Mouse (Mus musculus): ENCODE data around the gene Loxl1. TPM values are rescaled to one million over a fixed set of nuclear protein-coding genes. Genes with fewer than 3 reads are reported as not detected.

The Loxl1 gene
- polyA plus RNA-seq (2015; fragmentation: Nextera tagmentation; extraction: Ambion mirVana): 32.7 and 36.6 TPM in 2 replicates

GRCm38 (mm10) chr9:58312944-58313359, at the start of gene Loxl1:
Gene Loxl1, minus strand, starts transcription at chr9:58313186.
- peak within 1 kb of the TSS; percentile 88 for H3K4me2 ChIP-seq (replicated peaks; ENCODE audit: low read depth, low read length)
- peak within 1 kb of the TSS; percentile 76 for H3K9ac ChIP-seq (replicated peaks; ENCODE audit: low read length)
- ATAC-seq (ENCODE audit: low FRiP score, low TSS enrichment): peak; percentile 72
- H3K4me1 ChIP-seq (ENCODE audit: insufficient read depth, low read length): peaks cover 55% of the 10 kb centered on the region
- peak within 1 kb of the TSS; percentile 57 for H3K4me3 ChIP-seq (ENCODE audit: low read length)
- no peaks in the 10 kb centered on the region for H3K27me3 ChIP-seq (ENCODE audit: insufficient read depth, low read length)
- peak within 1 kb of the TSS; percentile 87 for H3K27ac ChIP-seq (ENCODE audit: low read length)
- no peaks in the 10 kb centered on the region for H3K36me3 ChIP-seq (ENCODE audit: insufficient read depth, low read length)
- H3K9me3 ChIP-seq (ENCODE audit: low read length): no peaks in the 10 kb centered on the region
- 0% methylated on average over 21 of the region's 21 CpGs for WGBS

- H3K27ac ChIP-seq (ENCODE audit: low read length): no peak overlapping the region
- H3K36me3 ChIP-seq (ENCODE audit: insufficient read depth, low read length): no peaks in the 10 kb centered on the region
- H3K4me1 ChIP-seq (ENCODE audit: insufficient read depth, low read length): no peaks in the 10 kb centered on the region
- H3K27me3 ChIP-seq (ENCODE audit: insufficient read depth, low read length): no peaks in the 10 kb centered on the region
- no peak overlapping the region for H3K9ac ChIP-seq (replicated peaks; ENCODE audit: low read length)
- no peak for ATAC-seq (ENCODE audit: low FRiP score, low TSS enrichment)
- H3K4me3 ChIP-seq (ENCODE audit: low read length): no peak overlapping the region
- H3K4me2 ChIP-seq (replicated peaks; ENCODE audit: low read depth, low read length): no peak overlapping the region
- no peaks in the 10 kb centered on the region for H3K9me3 ChIP-seq (ENCODE audit: low read length)
- WGBS: 76% methylated on average over 7 of the region's 7 CpGs
Observed at GRCm38 (mm10) chr9:58361956-58362355, 49.0 kb upstream of the Loxl1 start.

- no peaks in the 10 kb centered on the region for H3K9me3 ChIP-seq (ENCODE audit: low read length)
- 80% methylated on average over 1 of the region's 1 CpGs for WGBS
- no peak for ATAC-seq (ENCODE audit: low FRiP score, low TSS enrichment)
- H3K4me1 ChIP-seq (ENCODE audit: insufficient read depth, low read length): no peaks in the 10 kb centered on the region
- H3K4me3 ChIP-seq (ENCODE audit: low read length): no peak overlapping the region
- H3K27ac ChIP-seq (ENCODE audit: low read length): no peak overlapping the region
- H3K36me3 ChIP-seq (ENCODE audit: insufficient read depth, low read length): no peaks in the 10 kb centered on the region
- no peak overlapping the region for H3K4me2 ChIP-seq (replicated peaks; ENCODE audit: low read depth, low read length)
- no peak overlapping the region for H3K9ac ChIP-seq (replicated peaks; ENCODE audit: low read length)
- no peaks in the 10 kb centered on the region for H3K27me3 ChIP-seq (ENCODE audit: insufficient read depth, low read length)
Observed at GRCm38 (mm10) chr9:58361373-58361772, 48.4 kb upstream of the Loxl1 start.

GRCm38 (mm10) chr9:58355262-58356050, 42.5 kb upstream of the Loxl1 start:
- Histone ChIP-seq H3K9ac (replicated peaks; ENCODE audit: low read length) (no peak overlapping the region), H3K4me1 (ENCODE audit: insufficient read depth, low read length) (no peaks in the 10 kb centered on the region), H3K27ac (ENCODE audit: low read length) (no peak overlapping the region), H3K27me3 (ENCODE audit: insufficient read depth, low read length) (no peaks in the 10 kb centered on the region), H3K9me3 (ENCODE audit: low read length) (no peaks in the 10 kb centered on the region), H3K4me2 (replicated peaks; ENCODE audit: low read depth, low read length) (no peak overlapping the region), H3K4me3 (ENCODE audit: low read length) (no peak overlapping the region), H3K36me3 (ENCODE audit: insufficient read depth, low read length) (no peaks in the 10 kb centered on the region)
- WGBS: 33% methylated on average over 6 of the region's 6 CpGs
- no peak for ATAC-seq (ENCODE audit: low FRiP score, low TSS enrichment)

GRCm38 (mm10) chr9:58354701-58355100, 41.7 kb upstream of the Loxl1 start:
- Histone ChIP-seq H3K9me3 (ENCODE audit: low read length) (no peaks in the 10 kb centered on the region), H3K4me1 (ENCODE audit: insufficient read depth, low read length) (no peaks in the 10 kb centered on the region), H3K27ac (ENCODE audit: low read length) (no peak overlapping the region), H3K9ac (replicated peaks; ENCODE audit: low read length) (no peak overlapping the region), H3K4me3 (ENCODE audit: low read length) (no peak overlapping the region), H3K4me2 (replicated peaks; ENCODE audit: low read depth, low read length) (no peak overlapping the region), H3K27me3 (ENCODE audit: insufficient read depth, low read length) (no peaks in the 10 kb centered on the region), H3K36me3 (ENCODE audit: insufficient read depth, low read length) (no peaks in the 10 kb centered on the region)
- ATAC-seq (ENCODE audit: low FRiP score, low TSS enrichment): no peak
- WGBS: 84% methylated on average over 6 of the region's 6 CpGs

GRCm38 (mm10) chr9:58353224-58353623, 40.2 kb upstream of the Loxl1 start:
- no peak for ATAC-seq (ENCODE audit: low FRiP score, low TSS enrichment)
- no peaks in the 10 kb centered on the region for H3K27me3 ChIP-seq (ENCODE audit: insufficient read depth, low read length)
- no peak overlapping the region for H3K27ac ChIP-seq (ENCODE audit: low read length)
- no peak overlapping the region for H3K9ac ChIP-seq (replicated peaks; ENCODE audit: low read length)
- no peaks in the 10 kb centered on the region for H3K4me1 ChIP-seq (ENCODE audit: insufficient read depth, low read length)
- no peak overlapping the region for H3K4me2 ChIP-seq (replicated peaks; ENCODE audit: low read depth, low read length)
- H3K36me3 ChIP-seq (ENCODE audit: insufficient read depth, low read length): no peaks in the 10 kb centered on the region
- no peaks in the 10 kb centered on the region for H3K9me3 ChIP-seq (ENCODE audit: low read length)
- 86% methylated on average over 6 of the region's 6 CpGs for WGBS
- no peak overlapping the region for H3K4me3 ChIP-seq (ENCODE audit: low read length)

GRCm38 (mm10) chr9:58347795-58348194, 34.8 kb upstream of the Loxl1 start:
- no peaks in the 10 kb centered on the region for H3K9me3 ChIP-seq (ENCODE audit: low read length)
- ATAC-seq (ENCODE audit: low FRiP score, low TSS enrichment): no peak
- no peaks in the 10 kb centered on the region for H3K36me3 ChIP-seq (ENCODE audit: insufficient read depth, low read length)
- 0 out of 2 replicates have a peak, but pooled peaks cover 6% of the 10 kb centered on the region for H3K4me1 ChIP-seq (ENCODE audit: insufficient read depth, low read length)
- WGBS: 86% methylated on average over 6 of the region's 6 CpGs
- H3K27me3 ChIP-seq (ENCODE audit: insufficient read depth, low read length): no peaks in the 10 kb centered on the region
- H3K4me2 ChIP-seq (replicated peaks; ENCODE audit: low read depth, low read length): no peak overlapping the region
- no peak overlapping the region for H3K4me3 ChIP-seq (ENCODE audit: low read length)
- no peak overlapping the region for H3K9ac ChIP-seq (replicated peaks; ENCODE audit: low read length)
- no peak overlapping the region for H3K27ac ChIP-seq (ENCODE audit: low read length)

GRCm38 (mm10) chr9:58346498-58346897, 33.5 kb upstream of the Loxl1 start:
- Histone ChIP-seq H3K4me2 (replicated peaks; ENCODE audit: low read depth, low read length) (no peak overlapping the region), H3K27me3 (ENCODE audit: insufficient read depth, low read length) (no peaks in the 10 kb centered on the region)

GRCm38 (mm10) chr9:58345963-58346362, 33.0 kb upstream of the Loxl1 start:
- no peak overlapping the region for H3K9ac ChIP-seq (replicated peaks; ENCODE audit: low read length)
- no peak overlapping the region for H3K4me2 ChIP-seq (replicated peaks; ENCODE audit: low read depth, low read length)
- no peaks in the 10 kb centered on the region for H3K36me3 ChIP-seq (ENCODE audit: insufficient read depth, low read length)
- no peak overlapping the region for H3K4me3 ChIP-seq (ENCODE audit: low read length)
- H3K4me1 ChIP-seq (ENCODE audit: insufficient read depth, low read length): 0 out of 2 replicates have a peak, but pooled peaks cover 6% of the 10 kb centered on the region
- WGBS: 55% methylated on average over 7 of the region's 7 CpGs
- ATAC-seq (ENCODE audit: low FRiP score, low TSS enrichment): no peak
- no peaks in the 10 kb centered on the region for H3K27me3 ChIP-seq (ENCODE audit: insufficient read depth, low read length)
- no peaks in the 10 kb centered on the region for H3K9me3 ChIP-seq (ENCODE audit: low read length)
- no peak overlapping the region for H3K27ac ChIP-seq (ENCODE audit: low read length)

More at GRCm38 (mm10) chr9:58346498-58346897, 33.5 kb upstream of the Loxl1 start:
- WGBS: 26% methylated on average over 10 of the region's 10 CpGs
- ATAC-seq (ENCODE audit: low FRiP score, low TSS enrichment): no peak
- Histone ChIP-seq H3K4me1 (ENCODE audit: insufficient read depth, low read length) (0 out of 2 replicates have a peak, but pooled peaks cover 6% of the 10 kb centered on the region), H3K27ac (ENCODE audit: low read length) (no peak overlapping the region), H3K36me3 (ENCODE audit: insufficient read depth, low read length) (no peaks in the 10 kb centered on the region), H3K4me3 (ENCODE audit: low read length) (no peak overlapping the region), H3K9ac (replicated peaks; ENCODE audit: low read length) (no peak overlapping the region), H3K9me3 (ENCODE audit: low read length) (no peaks in the 10 kb centered on the region)

- no peaks in the 10 kb centered on the region for H3K9me3 ChIP-seq (ENCODE audit: low read length)
- no peak for ATAC-seq (ENCODE audit: low FRiP score, low TSS enrichment)
- H3K4me2 ChIP-seq (replicated peaks; ENCODE audit: low read depth, low read length): no peak overlapping the region
- H3K9ac ChIP-seq (replicated peaks; ENCODE audit: low read length): no peak overlapping the region
- H3K36me3 ChIP-seq (ENCODE audit: insufficient read depth, low read length): no peaks in the 10 kb centered on the region
- 0 out of 2 replicates have a peak, but pooled peaks cover 5% of the 10 kb centered on the region for H3K4me1 ChIP-seq (ENCODE audit: insufficient read depth, low read length)
- H3K4me3 ChIP-seq (ENCODE audit: low read length): no peak overlapping the region
- WGBS: 93% methylated on average over 1 of the region's 1 CpGs
- no peak overlapping the region for H3K27ac ChIP-seq (ENCODE audit: low read length)
- H3K27me3 ChIP-seq (ENCODE audit: insufficient read depth, low read length): no peaks in the 10 kb centered on the region
Observed at GRCm38 (mm10) chr9:58341795-58342194, 28.8 kb upstream of the Loxl1 start.
